ENCODE assay signal across 8 mouse cellular contexts in genomic region chr4:129639221-129639620, GRCm38 (mm10). TPM values are rescaled to one million over a fixed set of nuclear protein-coding genes. Genes with fewer than 3 reads are reported as not detected.
DNase-seq lines count a peak whose midpoint lies in the region; ATAC-seq and TF ChIP-seq lines count a peak whose summit lies in the region.

No protein-coding gene starts in this region.

- ATAC-seq in forebrain, postnatal 0 days, result no peak
- no peak for ATAC-seq in liver, embryonic 15.5 days (ENCODE audit: insufficient read depth)

- no peak overlapping the region for H3K27ac ChIP-seq in heart, embryonic 10.5 days
- no peak overlapping the region for H3K27ac ChIP-seq in ES-E14 (ENCODE audit: insufficient read depth, low read depth, low read length, poor library complexity, severe bottlenecking)
- no peak overlapping the region for H3K27ac ChIP-seq in forebrain, postnatal 0 days (ENCODE audit: low read depth, low read length)
- H3K27ac ChIP-seq in liver, embryonic 15.5 days (replicated peaks), result no peak overlapping the region

- 86% methylated on average over 15 of the region's 15 CpGs for WGBS in heart, embryonic 10.5 days
- WGBS in forebrain, postnatal 0 days, result 83% methylated on average over 15 of the region's 15 CpGs
- 84% methylated on average over 15 of the region's 15 CpGs for WGBS in liver, embryonic 15.5 days (ENCODE audit: insufficient replicate concordance)

- H3K9me3 ChIP-seq in heart, embryonic 10.5 days, result no peaks in the 10 kb centered on the region
- H3K9me3 ChIP-seq in ES-E14 (ENCODE audit: control insufficient read depth, insufficient read depth, low read depth, low read length), result no peaks in the 10 kb centered on the region
- H3K9me3 ChIP-seq in forebrain, postnatal 0 days (ENCODE audit: low read length), result no peaks in the 10 kb centered on the region
- no peaks in the 10 kb centered on the region for H3K9me3 ChIP-seq in liver, embryonic 15.5 days (replicated peaks)

- H3K9ac ChIP-seq in ES-E14 (ENCODE audit: insufficient read depth, low read depth, low read length, poor library complexity, severe bottlenecking), result peak overlapping the region; percentile 8; the same call in 1 of the 2 replicates
- no peak overlapping the region for H3K9ac ChIP-seq in forebrain, postnatal 0 days
- peak overlapping the region; percentile 64; the same call in 1 of the 2 replicates for H3K9ac ChIP-seq in liver, embryonic 15.5 days

- peaks cover 54% of the 10 kb centered on the region for H3K36me3 ChIP-seq in heart, embryonic 10.5 days
- peaks cover 32% of the 10 kb centered on the region for H3K36me3 ChIP-seq in ES-E14 (ENCODE audit: control insufficient read depth, insufficient read depth, low read length, poor library complexity, severe bottlenecking)
- peaks cover 32% of the 10 kb centered on the region for H3K36me3 ChIP-seq in forebrain, postnatal 0 days (ENCODE audit: insufficient read depth)
- peaks cover 50% of the 10 kb centered on the region for H3K36me3 ChIP-seq in liver, embryonic 15.5 days (replicated peaks)

- no peak for DNase-seq in heart, embryonic 10.5 days (ENCODE audit: low spot score)
- no peak for DNase-seq in heart, adult 9 months (ENCODE audit: low spot score in 2 of 2)
- no peak for DNase-seq in ES-E14 (ENCODE audit: low read depth, low spot score)
- no peak for DNase-seq in forebrain, postnatal 0 days
- DNase-seq in right cerebral cortex, adult 18-20 months, result no peak
- DNase-seq in T-cell, adult 2 months (ENCODE audit: low spot score), result no peak
- no peak for DNase-seq in frontal cortex, postnatal 10 days (ENCODE audit: low spot score in 2 of 2)

- H3K4me1 ChIP-seq in heart, embryonic 10.5 days, result peaks cover 15% of the 10 kb centered on the region
- H3K4me1 ChIP-seq in ES-E14 (ENCODE audit: control insufficient read depth in 2 of 2, insufficient read depth in 2 of 2, low read length in 2 of 2, poor library complexity in 1 of 2), result no peaks in the 10 kb centered on the region; a peak in 2 of 4 replicates
- H3K4me1 ChIP-seq in forebrain, postnatal 0 days (ENCODE audit: insufficient read depth), result peaks cover 7% of the 10 kb centered on the region; the same call in 1 of the 2 replicates
- peaks cover 44% of the 10 kb centered on the region for H3K4me1 ChIP-seq in liver, embryonic 15.5 days (replicated peaks)

- H3K4me2 ChIP-seq in forebrain, postnatal 0 days (ENCODE audit: low read depth), result peak overlapping the region; percentile 72; the same call in 1 of the 2 replicates
- H3K4me2 ChIP-seq in liver, embryonic 15.5 days, result peak overlapping the region; percentile 84

- TF ChIP-seq CTCF in forebrain, postnatal 0 days (IDR thresholded peaks at IDR 0.05; ENCODE audit: low read depth), result no peak

- in situ Hi-C loops in ES-E14 (cut with MboI; ENCODE audit: low sequenced_read_pairs in 2 of 2, unreplicated experiment in 2 of 2), result no loop called here

- no peaks in the 10 kb centered on the region for H3K27me3 ChIP-seq in heart, embryonic 10.5 days (ENCODE audit: insufficient read depth, poor library complexity, severe bottlenecking)
- no peaks in the 10 kb centered on the region for H3K27me3 ChIP-seq in forebrain, postnatal 0 days (ENCODE audit: insufficient read depth, low read length)
- no peaks in the 10 kb centered on the region for H3K27me3 ChIP-seq in liver, embryonic 15.5 days

- H3K4me3 ChIP-seq in heart, embryonic 10.5 days, result peak overlapping the region; percentile 76
- H3K4me3 ChIP-seq in ES-E14 (ENCODE audit: insufficient read depth in 1 of 2, low read depth in 1 of 2, low read length in 2 of 2, poor library complexity in 1 of 2, severe bottlenecking in 1 of 2), result no peak overlapping the region
- H3K4me3 ChIP-seq in forebrain, postnatal 0 days (ENCODE audit: low read depth, low read length), result no peak overlapping the region
- peak overlapping the region; percentile 76 for H3K4me3 ChIP-seq in liver, embryonic 15.5 days (replicated peaks)

TF ChIP-seq in ES-E14, 5 proteins besides CTCF, POLR2A, EP300 and RAD21:
- no peak for TF ChIP-seq ZC3H11A (IDR thresholded peaks at IDR 0.05; ENCODE audit: borderline replicate concordance, low read depth, low read length)
- TF ChIP-seq HCFC1 (IDR thresholded peaks at IDR 0.05; ENCODE audit: borderline replicate concordance, insufficient read depth, low read length), result no peak
- TF ChIP-seq CHD2 (IDR thresholded peaks at IDR 0.05; ENCODE audit: low read depth, low read length), result no peak
- TF ChIP-seq ZNF384 (IDR thresholded peaks at IDR 0.05; ENCODE audit: low read depth, low read length), result no peak
- TF ChIP-seq MAFK (IDR thresholded peaks at IDR 0.05; ENCODE audit: insufficient read depth, low read depth, low read length), result no peak

RNA-seq across cellular contexts. Expression of gene Txlna, which starts 1.6 kb away (rescaled TPM):
- 71.7 and 72.4 TPM in 2 replicates for polyA plus RNA-seq in heart, embryonic 10.5 days (2016; fragmentation: Nextera tagmentation; extraction: Ambion mirVana)
- 61.5 and 72.9 TPM in 2 replicates for total RNA-seq in ES-E14 (2012; rRNA removed)
- total RNA-seq in forebrain, postnatal 0 days (2014; rRNA removed), result 39.1 and 45.0 TPM in 2 replicates
- 22.4 and 28.4 TPM in 2 replicates for polyA plus RNA-seq in forebrain, postnatal 0 days (2015; fragmentation: Nextera tagmentation; extraction: Ambion mirVana)
- polyA plus RNA-seq in liver, embryonic 15.5 days (2015; fragmentation: Nextera tagmentation; extraction: Ambion mirVana), result 23.0 and 26.7 TPM in 2 replicates

RNA-seq across cellular contexts. Expression of gene Ccdc28b, which starts 15.5 kb away (rescaled TPM):
- polyA plus RNA-seq in heart, embryonic 10.5 days (2016; fragmentation: Nextera tagmentation; extraction: Ambion mirVana), result 37.1 and 43.0 TPM in 2 replicates
- 9.1 and 11.1 TPM in 2 replicates for total RNA-seq in ES-E14 (2012; rRNA removed)
- 89.2 and 120 TPM in 2 replicates for total RNA-seq in forebrain, postnatal 0 days (2014; rRNA removed)
- 144 and 146 TPM in 2 replicates for polyA plus RNA-seq in forebrain, postnatal 0 days (2015; fragmentation: Nextera tagmentation; extraction: Ambion mirVana)
- 10.3 and 12.2 TPM in 2 replicates for polyA plus RNA-seq in liver, embryonic 15.5 days (2015; fragmentation: Nextera tagmentation; extraction: Ambion mirVana)

RNA-seq across cellular contexts. Expression of gene Iqcc, which starts 20.3 kb away (rescaled TPM):
- 24.0 and 29.4 TPM in 2 replicates for polyA plus RNA-seq in heart, embryonic 10.5 days (2016; fragmentation: Nextera tagmentation; extraction: Ambion mirVana)
- total RNA-seq in ES-E14 (2012; rRNA removed), result 7.9 and 8.7 TPM in 2 replicates
- total RNA-seq in forebrain, postnatal 0 days (2014; rRNA removed), result 25.9 and 31.5 TPM in 2 replicates
- polyA plus RNA-seq in forebrain, postnatal 0 days (2015; fragmentation: Nextera tagmentation; extraction: Ambion mirVana), result 21.4 and 24.7 TPM in 2 replicates
- 7.3 and 9.5 TPM in 2 replicates for polyA plus RNA-seq in liver, embryonic 15.5 days (2015; fragmentation: Nextera tagmentation; extraction: Ambion mirVana)

RNA-seq across cellular contexts. Expression of gene Dcdc2b, which starts 25.2 kb away (rescaled TPM):
- polyA plus RNA-seq in heart, embryonic 10.5 days (2016; fragmentation: Nextera tagmentation; extraction: Ambion mirVana), result 1.1 and 1.7 TPM in 2 replicates
- 0.71 and 1.2 TPM in 2 replicates for total RNA-seq in ES-E14 (2012; rRNA removed)
- total RNA-seq in forebrain, postnatal 0 days (2014; rRNA removed), result 3.0 TPM in 1 of 2 replicates, not detected in the other
- polyA plus RNA-seq in forebrain, postnatal 0 days (2015; fragmentation: Nextera tagmentation; extraction: Ambion mirVana), result 3.6 and 4.5 TPM in 2 replicates
- polyA plus RNA-seq in liver, embryonic 15.5 days (2015; fragmentation: Nextera tagmentation; extraction: Ambion mirVana), result 0.70 and 0.86 TPM in 2 replicates

RNA-seq across cellular contexts. Expression of gene Kpna6, which starts 33.3 kb away (rescaled TPM):
- 13.6 and 17.2 TPM in 2 replicates for polyA plus RNA-seq in heart, embryonic 10.5 days (2016; fragmentation: Nextera tagmentation; extraction: Ambion mirVana)
- 29.4 and 39.4 TPM in 2 replicates for total RNA-seq in ES-E14 (2012; rRNA removed)
- 52.8 and 60.5 TPM in 2 replicates for total RNA-seq in forebrain, postnatal 0 days (2014; rRNA removed)
- polyA plus RNA-seq in forebrain, postnatal 0 days (2015; fragmentation: Nextera tagmentation; extraction: Ambion mirVana), result 9.8 and 11.2 TPM in 2 replicates
- polyA plus RNA-seq in liver, embryonic 15.5 days (2015; fragmentation: Nextera tagmentation; extraction: Ambion mirVana), result 6.0 and 6.8 TPM in 2 replicates

Comparison
In these comparisons a context has a peak if more than half of its experiments do, and no peak if none do; other contexts are left out.
1. H3K4me3 ChIP-seq: peak in heart, embryonic 10.5 days (single experiment) and liver, embryonic 15.5 days (single experiment); none in ES-E14 (0 of 2) and forebrain, postnatal 0 days (single experiment).